Mouse (Mus musculus): ENCODE measurements around the gene Igfbp3.

Gene Igfbp3

DNA sequence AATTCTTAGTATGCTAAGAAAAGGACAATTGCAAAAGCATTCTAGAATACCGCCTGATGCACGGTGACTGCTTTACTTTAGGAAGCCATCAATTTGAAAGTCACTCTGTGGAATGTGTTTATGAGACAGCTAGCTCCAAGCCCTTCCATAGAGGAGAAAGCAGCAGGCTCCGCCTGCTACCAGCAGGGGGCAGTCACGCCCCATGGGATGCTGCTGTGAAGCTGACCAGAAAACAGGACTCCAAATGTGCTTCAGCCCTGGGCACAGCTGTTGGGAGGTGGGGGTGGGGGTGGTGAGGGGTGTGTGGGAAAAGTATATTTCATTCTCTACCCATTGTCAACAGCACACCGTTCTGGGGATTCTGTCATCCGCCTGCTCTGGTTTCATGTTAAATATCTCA is 3.4 kb downstream of the Igfbp3 start:
- peak; percentile 76 for DNase-seq

DNA sequence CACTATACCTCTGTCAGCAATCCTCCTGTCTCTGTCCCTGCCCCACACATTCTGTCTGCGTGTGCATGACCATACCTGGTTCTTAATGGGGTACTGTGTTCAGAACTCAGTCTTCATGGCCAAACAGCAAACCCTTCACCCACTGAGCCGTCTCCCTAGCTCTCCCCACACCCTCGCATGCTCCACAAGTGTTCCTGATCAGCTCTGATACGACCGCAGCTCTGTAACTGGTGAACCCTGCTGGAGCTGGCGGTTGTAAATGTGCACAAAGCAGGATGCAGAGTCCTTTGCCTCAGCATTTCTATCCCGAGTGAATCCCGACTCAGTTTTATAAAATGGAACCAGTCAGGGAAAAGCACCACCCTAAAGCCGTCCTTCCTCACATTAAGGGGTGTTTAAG is 9.9 kb downstream of the Igfbp3 start:
- DNase-seq: no peak

GRCm38 (mm10) chr11:7202206-7202605 is 11.5 kb downstream of the Igfbp3 start:
- no peak for DNase-seq

DNA sequence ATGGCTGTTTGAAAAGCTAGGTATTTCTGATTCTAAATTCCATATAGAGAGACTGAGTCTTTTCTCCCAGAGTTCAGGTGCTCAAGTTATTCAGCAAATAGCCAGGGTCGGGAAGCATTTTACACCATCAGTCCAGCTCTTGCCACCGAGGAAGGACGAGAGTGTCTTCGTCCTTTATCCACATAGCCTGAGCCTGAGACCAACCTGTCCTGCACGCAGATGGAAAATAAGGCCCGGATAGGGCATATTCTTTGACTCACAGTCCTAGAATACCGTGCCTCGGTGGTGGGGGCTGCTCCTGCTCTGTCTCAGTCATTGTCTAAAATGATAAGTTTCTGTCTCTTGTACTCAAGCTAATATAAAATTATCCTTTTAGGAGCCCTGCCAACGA is 13.3 kb downstream of the Igfbp3 start:
- no peak for DNase-seq

DNA sequence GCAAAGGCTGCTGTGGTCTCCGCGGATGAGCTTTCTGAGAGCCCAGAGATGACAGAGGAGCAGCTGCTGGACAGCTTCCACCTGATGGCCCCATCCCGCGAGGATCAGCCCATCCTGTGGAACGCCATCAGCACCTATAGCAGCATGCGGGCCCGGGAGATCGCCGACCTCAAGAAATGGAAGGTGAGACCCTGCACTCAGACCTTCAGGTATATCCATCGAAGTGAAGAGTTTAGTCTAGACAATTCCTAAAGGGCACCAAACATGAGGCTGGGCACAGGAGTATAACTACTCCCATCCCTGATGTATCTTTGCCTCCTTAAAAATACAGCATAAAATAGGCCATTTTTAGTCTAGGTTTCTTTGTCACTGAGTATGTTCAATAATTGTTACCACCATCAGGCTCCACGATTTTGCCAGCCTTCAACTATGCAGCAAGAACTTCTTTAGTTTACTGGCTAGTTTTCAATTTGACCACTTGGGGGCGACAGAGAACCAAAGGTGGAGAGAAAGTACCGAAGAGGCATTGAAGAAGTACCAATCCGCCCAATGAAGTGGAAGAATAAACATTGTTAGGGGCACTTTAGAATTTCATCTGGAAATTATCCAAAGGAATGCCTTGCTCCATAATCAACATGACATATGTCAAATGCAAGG is 13.9 kb downstream of the Igfbp3 start:
- peak; percentile 57 for DNase-seq

- no peak for DNase-seq
Measured at GRCm38 (mm10) chr11:7198481-7199256, 15.1 kb downstream of the Igfbp3 start.

DNA sequence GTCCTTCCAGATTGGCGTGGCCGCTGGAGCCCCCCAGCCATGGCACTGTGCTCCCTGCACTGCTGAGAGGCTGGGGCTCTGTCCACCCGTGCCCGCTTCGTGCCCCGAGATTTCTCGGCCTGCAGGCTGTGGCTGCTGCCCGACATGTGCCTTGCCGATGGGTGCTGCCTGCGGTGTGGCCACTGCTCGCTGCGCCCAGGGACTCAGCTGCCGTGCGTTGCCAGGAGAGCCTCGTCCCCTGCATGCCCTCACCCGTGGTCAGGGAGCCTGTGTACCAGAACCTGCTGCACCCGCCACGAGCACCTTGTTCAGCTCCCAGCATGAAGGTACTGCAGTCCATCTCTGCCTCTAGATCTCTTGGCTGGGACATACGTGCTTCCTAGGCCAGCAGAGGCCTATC is 15.7 kb downstream of the Igfbp3 start:
- no peak for DNase-seq

DNA sequence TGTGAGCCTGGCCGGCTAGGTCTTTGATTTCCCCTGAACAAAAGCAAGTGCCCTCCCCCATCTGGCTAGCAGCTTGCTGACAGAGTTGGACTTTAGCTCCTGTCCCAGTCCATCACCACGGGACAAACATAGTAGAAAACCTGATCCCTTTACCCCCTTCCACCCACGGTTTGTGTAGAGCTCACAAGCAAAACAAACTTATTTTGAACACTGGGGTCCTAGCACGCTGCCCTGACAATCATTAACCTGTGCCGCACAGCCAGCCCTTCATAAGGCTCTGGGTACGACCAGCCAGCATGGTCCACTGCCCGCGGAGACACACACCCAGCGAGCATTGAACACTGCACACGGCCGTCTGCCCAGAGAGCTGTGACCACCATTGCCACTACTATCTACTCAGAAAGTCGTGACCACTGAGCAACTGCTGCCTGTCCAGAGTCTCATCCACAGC is 16.2 kb downstream of the Igfbp3 start, which contains the start of gene Igfbp1:
Gene Igfbp1, plus strand, starts transcription at position 292 of the 451 bp plus-strand sequence.
- DNase-seq: no peak

- no peak for DNase-seq
Measured at GRCm38 (mm10) chr11:7195312-7195685, 18.4 kb downstream of the Igfbp3 start.

DNA sequence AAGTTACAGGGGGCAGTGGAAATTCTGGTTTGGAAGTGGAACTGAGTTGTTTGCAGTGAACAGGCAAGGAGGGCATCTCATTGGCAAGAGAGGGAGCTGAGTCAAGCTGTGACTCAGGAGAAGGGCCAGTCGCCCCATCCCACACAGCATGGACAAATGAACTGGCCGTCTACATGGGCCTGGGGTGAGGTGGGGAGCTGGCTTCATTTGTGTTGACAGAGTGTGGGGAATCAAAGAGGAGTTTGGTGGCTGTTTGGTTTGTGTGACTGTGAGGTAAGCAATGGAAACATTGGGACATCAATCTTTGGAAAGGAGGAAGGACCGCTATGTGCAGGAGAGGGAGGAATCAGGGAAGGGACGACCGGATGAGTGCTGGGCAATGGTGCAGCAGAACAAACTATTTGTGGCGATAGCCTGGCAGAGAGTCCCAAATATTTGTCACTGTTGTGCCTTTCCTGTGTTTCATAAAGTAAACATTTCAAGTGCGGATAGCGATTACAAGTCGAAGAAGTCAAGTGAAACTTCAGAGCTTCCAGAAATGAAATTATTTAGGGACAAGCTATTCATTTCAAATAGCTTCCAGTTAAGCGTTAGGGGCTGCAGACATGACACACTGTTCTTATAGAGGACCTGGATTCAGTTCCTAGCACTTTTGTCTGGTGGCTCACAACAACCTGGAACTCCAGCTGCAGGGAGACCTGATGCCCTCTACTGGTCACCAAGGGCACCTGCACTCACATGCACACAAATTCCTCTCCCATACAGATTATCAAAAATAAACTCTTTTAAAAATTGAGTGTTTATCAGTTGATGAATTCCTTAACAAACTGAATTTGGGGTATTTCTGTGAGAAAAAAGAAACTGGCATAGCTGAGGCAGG is 19.1 kb downstream of the Igfbp3 start:
- DNase-seq: no peak

DNA sequence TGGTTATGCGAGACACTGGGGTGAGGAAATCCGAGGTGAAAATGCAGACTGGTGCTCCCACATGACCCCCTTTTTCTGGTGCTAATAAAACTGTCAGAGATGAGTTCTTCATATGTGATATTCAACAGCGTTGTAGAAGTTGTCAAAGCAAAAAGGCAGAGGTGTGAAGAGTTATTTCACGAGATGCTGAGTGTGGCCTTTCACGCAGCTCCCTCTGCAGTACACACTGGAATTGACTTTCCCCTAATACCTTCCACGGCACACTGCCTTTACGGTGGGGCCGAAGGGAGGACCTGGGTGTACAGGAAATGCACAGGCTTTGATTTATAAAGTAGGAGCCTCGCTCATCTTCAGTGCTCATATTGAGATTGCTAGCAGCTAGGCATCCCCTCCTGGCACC is 20.6 kb downstream of the Igfbp3 start:
- no peak for DNase-seq

- no peak for DNase-seq
Measured at GRCm38 (mm10) chr11:7192710-7193109, 21.0 kb downstream of the Igfbp3 start.

DNA sequence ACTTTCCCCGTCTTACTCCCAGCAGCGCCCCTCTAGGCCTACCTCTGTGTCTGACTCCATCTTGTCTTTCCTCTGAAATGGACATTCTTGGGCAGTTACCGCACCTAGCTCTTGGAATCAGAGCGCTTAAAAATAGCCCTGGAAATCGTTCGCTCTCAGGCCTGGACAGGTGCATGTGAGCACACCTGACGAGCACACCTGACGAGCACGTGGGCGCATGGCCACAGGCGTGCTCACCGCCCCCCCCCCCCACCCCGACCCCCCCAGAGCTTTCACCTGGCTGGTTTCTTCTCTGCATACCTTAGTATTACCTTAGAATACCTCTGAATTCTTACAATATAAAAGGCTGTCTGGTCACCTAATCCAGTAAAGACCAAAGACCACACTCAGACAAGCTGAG is 25.3 kb downstream of the Igfbp3 start, which contains the start of gene Gm11985:
Gene Gm11985, minus strand, starts transcription at position 101 of the 400 bp plus-strand sequence.
- no peak for DNase-seq

- no peak for DNase-seq
Measured at GRCm38 (mm10) chr11:7187472-7187871, 26.3 kb downstream of the Igfbp3 start.

DNA sequence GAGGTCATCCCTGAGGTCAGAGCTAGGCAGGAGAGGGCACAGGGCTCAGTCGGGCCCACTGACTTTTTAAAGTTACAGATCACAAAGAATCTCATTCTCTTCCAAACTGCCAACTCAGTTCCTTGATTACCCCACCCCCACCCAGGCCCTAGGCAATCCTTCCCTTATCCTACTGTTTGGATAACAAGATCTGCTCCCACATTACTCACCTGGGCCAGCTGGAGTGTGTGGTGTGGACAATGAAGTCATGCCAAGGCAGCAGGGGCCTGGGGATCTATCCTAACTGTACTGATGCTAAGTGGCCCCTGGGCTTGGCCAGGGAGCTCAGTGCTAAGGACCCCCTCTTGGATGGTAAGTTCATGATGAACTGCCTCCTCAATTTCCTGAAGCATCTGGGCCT is 29.3 kb downstream of the Igfbp3 start:
- DNase-seq: no peak

- DNase-seq: no peak
Measured at GRCm38 (mm10) chr11:7182409-7183042, 31.2 kb downstream of the Igfbp3 start.

GRCm38 (mm10) chr11:7179276-7179675 is 34.4 kb downstream of the Igfbp3 start:
- DNase-seq: no peak

DNA sequence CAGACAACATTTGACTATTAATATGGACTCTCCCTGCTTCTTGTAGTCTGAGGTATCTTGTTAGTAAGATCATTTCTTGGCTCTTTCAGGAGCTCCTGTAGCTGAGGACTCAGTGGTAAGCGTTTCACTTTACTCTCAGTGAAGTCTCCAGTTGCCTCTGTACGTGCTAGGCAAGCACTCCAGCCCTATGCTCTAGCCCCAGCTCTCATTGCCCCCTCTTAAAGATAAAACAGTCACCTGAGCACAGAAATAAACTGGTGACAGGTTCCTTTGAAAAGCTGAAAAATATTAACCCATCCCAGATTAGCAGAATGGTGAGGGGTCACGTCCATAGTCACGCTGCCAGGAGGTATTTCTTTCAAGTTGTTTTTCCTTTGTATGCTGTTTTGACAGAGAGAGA is 35.0 kb downstream of the Igfbp3 start:
- DNase-seq: no peak

DNA sequence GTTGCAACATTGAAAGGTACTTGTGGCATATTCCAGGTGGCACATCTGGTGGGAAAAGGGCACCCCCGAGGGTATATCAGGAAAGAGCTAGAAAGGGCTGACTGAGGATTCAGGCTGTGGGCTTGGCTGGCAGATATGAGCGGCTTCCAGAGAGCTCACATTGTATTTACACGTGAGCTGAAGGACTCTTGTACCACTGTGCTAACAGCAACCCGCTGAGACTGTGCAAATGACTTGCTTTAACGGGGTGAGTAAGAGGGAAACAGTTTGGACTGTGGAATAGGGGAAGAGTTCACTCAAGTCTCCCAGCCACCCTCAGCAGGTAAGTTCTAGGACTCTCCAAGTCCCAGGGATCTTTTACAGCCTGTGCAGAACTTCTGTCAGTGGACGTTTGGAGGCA is 40.1 kb downstream of the Igfbp3 start:
- no peak for DNase-seq

DNA sequence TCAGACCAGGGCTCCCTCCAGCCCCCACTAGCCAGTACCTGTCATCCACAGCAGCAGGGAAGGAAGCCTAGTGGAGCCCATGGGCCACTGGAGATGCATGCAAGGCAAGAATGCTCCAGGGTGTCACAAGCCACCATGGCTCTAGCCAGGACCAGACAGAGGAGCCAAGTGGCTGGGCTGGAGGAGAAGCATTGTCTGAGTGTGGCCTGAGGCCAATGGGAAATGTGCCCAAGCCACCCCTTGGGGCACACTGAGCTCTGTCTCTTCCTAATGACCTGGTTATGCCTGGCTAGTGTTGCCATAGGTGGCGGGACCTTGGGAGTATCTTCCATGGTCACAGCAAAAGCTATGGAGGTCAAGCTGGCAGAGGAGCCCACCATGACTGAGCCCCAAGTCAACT is 44.1 kb downstream of the Igfbp3 start:
- no peak for DNase-seq

- DNase-seq: no peak
Measured at GRCm38 (mm10) chr11:7164416-7164815, 49.3 kb downstream of the Igfbp3 start.

- no peak for DNase-seq
Measured at GRCm38 (mm10) chr11:7161502-7162174, 52.1 kb downstream of the Igfbp3 start.

Data from right cerebral cortex, postnatal 14 days (tissue).